In the genomic region with DNA sequence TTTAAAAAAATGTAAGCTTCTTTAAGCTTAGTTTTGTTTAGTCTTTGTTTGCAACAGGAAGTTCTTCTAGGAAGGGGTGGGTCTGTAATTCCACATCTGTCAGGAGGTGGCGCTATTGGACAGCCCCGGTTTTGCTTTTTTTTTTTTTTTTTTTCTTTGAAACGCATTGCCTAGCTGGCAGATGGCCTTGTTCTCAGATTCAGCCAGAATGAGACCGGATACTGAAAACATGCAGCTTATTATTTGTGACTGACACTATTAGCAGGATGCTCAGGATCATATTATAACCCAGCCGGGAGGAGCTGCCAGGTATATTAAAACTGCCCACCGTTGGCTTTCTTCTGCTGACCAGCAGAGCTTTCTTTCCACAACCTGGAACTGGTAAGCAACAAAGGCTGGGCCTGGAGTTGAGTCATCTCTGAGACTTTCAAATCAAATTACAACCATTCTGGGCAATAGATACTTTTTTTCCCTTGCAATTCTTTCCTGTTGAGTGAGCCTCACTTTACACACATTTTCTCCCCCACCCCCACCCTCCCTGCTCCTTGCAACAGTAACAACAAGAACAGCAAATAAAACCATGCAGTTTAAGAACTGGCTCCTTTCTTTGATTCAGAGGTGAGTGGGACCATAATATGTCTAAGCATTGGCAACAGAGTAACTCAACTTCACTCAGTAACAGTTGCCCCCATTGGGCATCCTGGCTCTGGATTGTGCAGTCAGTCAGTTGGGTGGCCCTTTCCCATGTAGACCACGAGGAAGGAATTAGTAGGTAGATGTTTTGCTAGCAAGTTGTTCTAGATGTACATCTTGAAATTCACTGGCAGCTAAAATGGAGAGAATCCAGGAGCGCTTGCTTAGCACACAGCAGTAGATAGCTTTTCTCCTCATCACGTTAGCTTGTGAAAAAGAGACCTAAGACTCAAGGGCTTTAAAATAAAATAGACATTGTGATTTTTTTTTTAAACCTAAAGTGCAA, we compare ENCODE assay signal across 8 mouse cellular contexts.
DNase-seq lines count a peak whose midpoint lies in the region; ATAC-seq lines count a peak whose summit lies in the region.

No protein-coding gene starts in this region.

- H3K27ac ChIP-seq in intestine, embryonic 16.5 days (ENCODE audit: low read length), result no peak overlapping the region; the same call in 1 of the 2 replicates
- peak overlapping the region; percentile 68 for H3K27ac ChIP-seq in midbrain, embryonic 15.5 days

- H3K4me1 ChIP-seq in intestine, embryonic 16.5 days (ENCODE audit: control insufficient read depth, insufficient read depth, low read length), result peaks cover 9% of the 10 kb centered on the region; the same call in 1 of the 2 replicates
- peaks cover 7% of the 10 kb centered on the region; the same call in 1 of the 2 replicates for H3K4me1 ChIP-seq in midbrain, embryonic 15.5 days

- H3K9ac ChIP-seq in intestine, embryonic 16.5 days (ENCODE audit: low read depth, low read length), result no peak overlapping the region
- no peak overlapping the region for H3K9ac ChIP-seq in midbrain, embryonic 15.5 days

- WGBS in intestine, embryonic 16.5 days, result 29% methylated on average over 9 of the region's 9 CpGs
- WGBS in midbrain, embryonic 15.5 days, result 31% methylated on average over 9 of the region's 9 CpGs

- DNase-seq in urinary bladder, postnatal 14 days (ENCODE audit: low spot score), result peak; percentile 84
- no peak for DNase-seq in urinary bladder, postnatal 10 days (ENCODE audit: low spot score)
- peak; percentile 70 for DNase-seq in embryo, embryonic 11.5 days (ENCODE audit: low read depth, low spot score)
- DNase-seq in left cerebral cortex, postnatal 25 days (ENCODE audit: low spot score in 2 of 2), result peak; percentile 70 to 75
- DNase-seq in spleen, postnatal 4 days (ENCODE audit: low spot score in 2 of 2), result peak; percentile 67 to 86

- no peaks in the 10 kb centered on the region for H3K27me3 ChIP-seq in intestine, embryonic 16.5 days (replicated peaks; ENCODE audit: control insufficient read depth, insufficient read depth, low read length)
- H3K27me3 ChIP-seq in midbrain, embryonic 15.5 days (replicated peaks), result no peaks in the 10 kb centered on the region

- no peak overlapping the region for H3K4me2 ChIP-seq in intestine, embryonic 16.5 days (ENCODE audit: low read depth, low read length)
- no peak overlapping the region for H3K4me2 ChIP-seq in midbrain, embryonic 15.5 days

- H3K4me3 ChIP-seq in intestine, embryonic 16.5 days (ENCODE audit: low read length), result no peak overlapping the region
- H3K4me3 ChIP-seq in midbrain, embryonic 15.5 days, result no peak overlapping the region

- H3K9me3 ChIP-seq in intestine, embryonic 16.5 days (ENCODE audit: control insufficient read depth, low read length), result no peaks in the 10 kb centered on the region
- no peaks in the 10 kb centered on the region for H3K9me3 ChIP-seq in midbrain, embryonic 15.5 days

- intact Hi-C loops in left cerebral cortex, postnatal 25 days (cut with DNase I), result loop anchor here (1.0 to 5.0 kb wide), 7 partner anchors 43 to 285 kb away; no protein-coding TSS in a partner anchor

- no peaks in the 10 kb centered on the region for H3K36me3 ChIP-seq in intestine, embryonic 16.5 days (ENCODE audit: control insufficient read depth, insufficient read depth, low read length)
- no peaks in the 10 kb centered on the region for H3K36me3 ChIP-seq in midbrain, embryonic 15.5 days (replicated peaks)

- ATAC-seq in granulocyte monocyte progenitor cell, adult 5-6 weeks (replicated peaks; ENCODE audit: poor library complexity, severe bottlenecking), result peak; percentile 75
- ATAC-seq in intestine, embryonic 16.5 days, result peak; percentile 39; the same call in 1 of the 2 replicates
- no peak for ATAC-seq in midbrain, embryonic 15.5 days (replicated peaks)
